Mouse (Mus musculus) C2C12 (cell line): Measurements from ENCODE around the gene Rapgefl1.
"Not testable (repeated sequence)": the region's sequence is repeated elsewhere in the genome, so short reads cannot be mapped to it uniquely, and the experiment has no call there.

Experiments used
- CEBPB ChIP-seq: IDR thresholded peaks from one replicate; pipeline ENCODE4 v1.6.1; 2011; ENCODE audit warnings: low read depth, mild to moderate bottlenecking, control low read depth, moderate library complexity
- CTCF ChIP-seq: IDR thresholded peaks from one replicate; pipeline ENCODE4 v1.5.1; 2011; ENCODE audit not compliant: control insufficient read depth, insufficient read depth, insufficient read length
- MAX ChIP-seq: IDR thresholded peaks from one replicate; pipeline ENCODE4 v1.6.1; 2011; ENCODE audit warnings: mild to moderate bottlenecking, control low read depth
- MYOD1 ChIP-seq: IDR thresholded peaks from one replicate; pipeline ENCODE4 v1.6.1; 2011; ENCODE audit warnings: low read depth; ENCODE audit not compliant: control insufficient read depth, insufficient read length
- USF1 ChIP-seq: IDR thresholded peaks from one replicate; pipeline ENCODE4 v1.6.1; 2011; ENCODE audit warnings: low read depth, mild to moderate bottlenecking, control low read depth, moderate library complexity

- not testable (repeated sequence) for TF ChIP-seq CTCF, USF1, MAX, MYOD1, CEBPB
Observed at GRCm38 (mm10) chr11:98826071-98826470, 10.5 kb upstream of the Rapgefl1 start.
